Mouse (Mus musculus) cerebellum, adult 2 months (tissue): ENCODE measurements around the gene Top2a.

Experiments used
- CTCF ChIP-seq: fragments of 200-500 bp; IDR thresholded peaks from 2 replicates; pipeline ENCODE4 v1.5.1; 2011; ENCODE audit warnings: low read depth, mild to moderate bottlenecking, control low read depth, low read length, moderate library complexity, borderline replicate concordance; ENCODE audit not compliant: insufficient read depth
- POLR2A ChIP-seq: fragments of 200-500 bp; IDR thresholded peaks from 2 replicates; pipeline ENCODE4 v1.6.1; 2011; ENCODE audit warnings: low read length, control low read depth, borderline replicate concordance; ENCODE audit not compliant: insufficient read depth

GRCm38 (mm10) chr11:98974213-98974612, 49.8 kb downstream of the Top2a start:
- TF ChIP-seq CTCF (no peak), POLR2A (no peak)
